Mouse (Mus musculus) heart, adult 18-20 months (tissue): ENCODE data around the gene Ttll11. TPM values are rescaled to one million over a fixed set of nuclear protein-coding genes. Genes with fewer than 3 reads are reported as not detected.

Experiments
- DNase-seq, 2 experiments: peaks; one replicate each; pipeline ENCODE4 v3.0.0; 2021 to 2022; ENCODE audit warnings: mixed read lengths in 1 of 2
- total RNA-seq, 2 experiments: library from RNA; stranded (reverse); gene quantifications; 2 replicates each; pipeline ENCODE4 v1.2.3; 2021

Ttll11 gene
- total RNA-seq, 2 experiments from 2014 or later = 1.1 to 1.9 TPM

DNA sequence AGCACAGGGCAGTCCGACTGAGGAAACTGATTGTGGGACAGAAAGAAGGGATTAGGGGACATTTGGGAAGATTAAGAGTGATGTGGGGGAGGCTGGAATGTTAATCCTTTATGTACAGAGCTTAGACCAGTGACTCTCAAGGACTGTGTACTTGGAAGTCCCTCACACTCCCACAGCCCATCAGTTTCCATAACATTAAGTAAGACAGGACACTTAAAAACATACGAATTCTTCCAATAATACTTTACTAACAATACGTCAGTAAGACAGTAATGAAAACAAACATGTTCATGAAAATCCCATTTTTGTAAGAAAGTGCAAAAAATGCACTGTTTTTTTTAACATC, 127.6 kb downstream of the Ttll11 start:
- DNase-seq = no peak

DNA sequence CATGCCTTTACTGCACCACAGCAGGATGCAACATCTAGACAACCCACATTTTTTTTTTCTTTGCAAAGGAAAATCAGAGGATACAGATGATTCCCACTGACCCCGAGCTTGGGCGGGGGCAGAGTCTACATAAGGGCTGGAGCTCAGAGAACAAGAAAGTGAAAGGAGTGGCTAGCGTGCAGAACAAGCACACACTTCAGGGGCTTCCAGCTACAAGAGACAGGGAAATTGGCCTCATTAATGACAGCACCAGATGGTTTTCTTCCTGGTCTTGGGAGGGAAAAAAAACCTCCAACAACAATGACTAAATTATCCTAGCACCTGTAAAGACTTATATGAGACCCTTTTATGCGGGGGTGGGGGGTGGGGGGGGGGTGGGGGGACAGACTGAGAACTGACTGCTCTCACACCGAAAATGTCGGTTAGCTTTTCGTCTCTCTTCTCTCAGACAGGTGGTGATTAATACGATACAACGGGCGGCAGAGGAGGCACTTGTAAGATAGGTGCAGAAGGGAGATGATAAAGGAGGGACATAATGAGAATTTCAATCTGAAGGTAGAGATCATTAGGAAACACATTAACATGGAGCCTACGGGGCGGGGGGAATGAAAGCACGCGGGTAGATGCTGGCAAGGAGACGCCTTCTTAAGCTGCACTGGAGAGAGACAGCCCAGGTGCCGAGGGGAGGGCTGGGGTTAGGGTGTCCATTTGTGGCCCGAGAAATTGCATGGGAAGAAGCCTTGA, 128.1 kb downstream of the Ttll11 start:
- peak; percentile 13 to 37 for DNase-seq

DNA sequence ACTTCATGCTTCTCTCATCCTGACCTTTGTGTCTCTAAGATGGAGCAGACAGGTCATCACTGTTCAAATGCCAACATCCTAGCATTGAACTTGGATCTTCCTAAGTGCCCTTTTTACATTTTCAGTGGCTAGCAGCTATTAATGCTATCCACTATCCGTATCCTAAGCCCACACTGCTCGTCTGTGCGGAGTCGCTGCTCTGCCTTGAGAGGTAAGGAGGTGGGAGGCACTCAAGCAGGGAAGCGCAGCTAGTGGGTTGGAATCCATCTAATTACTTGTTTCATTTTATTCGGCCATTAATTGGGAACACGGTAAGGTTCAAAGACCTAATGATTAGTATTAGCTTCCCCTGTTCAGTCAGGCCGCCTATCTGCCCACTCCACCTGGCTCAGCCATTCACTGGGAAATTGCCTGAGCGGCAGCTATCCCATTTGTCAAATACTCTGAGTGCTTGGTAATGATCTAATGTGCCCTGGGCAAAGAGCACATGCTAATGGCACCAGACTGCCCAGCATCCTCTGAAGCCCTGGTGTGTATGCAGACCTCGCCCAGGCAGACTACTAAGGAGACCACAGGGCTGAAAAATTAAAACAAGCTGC, 130.0 kb downstream of the Ttll11 start:
- no peak for DNase-seq

DNA sequence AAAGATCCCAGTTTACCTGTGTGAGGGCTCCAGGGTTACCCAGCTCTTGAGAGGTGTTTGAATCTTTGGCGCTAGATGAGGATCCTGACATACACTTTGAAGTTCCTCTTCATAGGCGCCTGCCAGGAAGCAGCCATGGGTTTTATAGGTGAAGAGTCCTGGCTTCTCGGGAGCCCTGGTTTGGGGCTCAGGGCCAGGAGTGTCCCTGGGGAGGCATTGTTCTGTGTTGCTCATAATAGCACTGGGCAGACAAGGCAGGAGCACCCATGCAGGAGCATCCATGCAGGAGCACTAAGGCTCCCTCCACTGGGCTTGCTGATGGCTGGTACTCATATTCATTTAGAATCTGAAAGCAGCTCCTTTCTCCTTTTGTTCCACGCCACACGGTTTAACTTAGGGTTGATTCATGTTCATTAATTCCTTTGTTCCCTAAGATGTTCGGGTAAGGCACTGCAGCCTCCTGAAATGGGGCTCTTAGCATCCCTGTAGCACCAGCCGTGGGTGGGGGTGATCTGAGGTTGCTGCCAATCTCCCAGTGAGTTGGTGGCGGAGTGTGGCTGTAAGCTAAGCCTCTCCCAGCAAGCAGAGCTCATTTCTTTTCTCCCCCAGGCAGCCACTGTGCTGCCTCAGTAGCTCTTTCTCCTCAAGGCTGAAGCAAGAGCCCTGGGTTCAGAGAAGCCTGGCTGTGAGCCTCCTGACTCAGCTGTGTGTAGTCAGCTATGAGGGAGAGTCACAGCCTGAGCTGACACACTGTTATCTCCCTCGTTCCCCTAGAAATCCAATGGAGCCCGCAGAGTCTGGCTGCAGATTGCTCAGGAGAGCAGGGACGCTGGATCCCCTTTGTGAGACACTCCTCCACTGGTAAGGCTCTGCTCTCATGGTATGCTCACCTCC, 133.9 kb downstream of the Ttll11 start:
- DNase-seq = peak; percentile 23 to 37

DNA sequence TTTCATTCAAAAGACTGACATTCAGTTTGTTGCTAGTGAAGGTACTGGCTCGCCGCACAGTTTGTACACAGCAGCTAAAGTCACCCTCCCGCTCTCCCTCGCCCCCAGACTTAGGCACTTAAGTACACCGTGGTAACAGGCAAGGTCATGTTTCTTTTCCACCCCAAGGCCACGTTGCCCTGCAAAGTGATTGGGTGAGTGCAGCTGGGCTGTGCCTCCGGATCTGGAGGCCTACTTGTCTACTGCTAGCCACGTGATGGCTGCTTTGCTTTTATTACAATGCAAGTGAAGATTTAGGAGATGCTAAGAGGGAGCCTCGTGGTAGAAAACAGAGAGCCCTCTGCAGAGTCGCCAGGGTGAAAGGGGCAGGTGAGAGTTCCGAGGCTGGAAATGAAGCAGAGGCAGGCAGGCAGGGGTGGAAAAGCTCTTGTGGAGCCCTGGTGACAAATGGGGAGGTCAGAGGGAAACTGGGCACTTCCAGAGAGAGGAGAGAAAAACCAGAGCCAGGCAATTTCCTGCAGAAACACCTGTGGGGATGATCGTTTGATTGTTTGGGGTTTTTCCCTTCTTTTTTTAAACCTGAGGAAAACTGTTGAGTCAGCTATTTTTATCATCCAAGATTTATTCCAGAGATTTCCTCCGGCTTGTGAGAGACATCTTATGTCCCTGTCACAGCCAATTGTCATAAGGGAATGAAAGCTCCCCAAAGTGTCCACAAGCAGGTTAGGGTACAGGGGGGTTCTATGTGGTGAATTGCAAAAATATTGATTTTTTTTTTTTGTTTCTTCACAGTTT, 135.6 kb downstream of the Ttll11 start:
- no peak for DNase-seq

DNA sequence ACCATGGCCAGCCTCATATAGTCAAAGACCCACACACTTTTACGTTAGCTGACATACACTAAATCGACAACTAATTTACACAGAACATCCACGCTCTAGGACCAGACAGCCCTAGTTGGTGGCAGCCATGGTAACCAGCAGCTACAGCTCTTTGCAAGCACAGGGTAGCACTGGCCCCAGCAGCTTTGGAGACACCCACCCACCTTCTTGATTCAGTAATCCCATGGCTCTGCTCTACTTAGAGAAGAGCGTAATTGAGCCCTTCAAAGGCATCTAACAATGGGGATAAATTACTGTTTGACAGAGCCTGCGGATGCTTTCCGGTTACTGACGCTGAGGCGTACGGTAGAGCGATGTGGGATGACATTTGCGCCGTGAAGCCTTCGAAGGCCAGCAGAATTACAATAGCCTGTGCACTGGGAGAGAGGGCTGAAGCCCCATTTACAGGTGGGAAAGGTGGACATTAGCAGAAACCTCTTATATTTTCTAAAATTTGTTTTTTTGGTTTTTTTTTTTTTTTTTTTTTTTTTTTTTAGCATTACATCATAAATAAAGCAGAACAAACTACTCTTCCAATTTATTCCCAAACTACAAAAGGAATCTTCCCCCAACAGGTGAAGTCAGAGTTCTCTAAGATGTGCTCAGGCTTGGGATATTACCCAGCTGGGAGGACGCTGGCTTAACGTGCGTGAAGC, 136.8 kb downstream of the Ttll11 start:
- no peak for DNase-seq

DNA sequence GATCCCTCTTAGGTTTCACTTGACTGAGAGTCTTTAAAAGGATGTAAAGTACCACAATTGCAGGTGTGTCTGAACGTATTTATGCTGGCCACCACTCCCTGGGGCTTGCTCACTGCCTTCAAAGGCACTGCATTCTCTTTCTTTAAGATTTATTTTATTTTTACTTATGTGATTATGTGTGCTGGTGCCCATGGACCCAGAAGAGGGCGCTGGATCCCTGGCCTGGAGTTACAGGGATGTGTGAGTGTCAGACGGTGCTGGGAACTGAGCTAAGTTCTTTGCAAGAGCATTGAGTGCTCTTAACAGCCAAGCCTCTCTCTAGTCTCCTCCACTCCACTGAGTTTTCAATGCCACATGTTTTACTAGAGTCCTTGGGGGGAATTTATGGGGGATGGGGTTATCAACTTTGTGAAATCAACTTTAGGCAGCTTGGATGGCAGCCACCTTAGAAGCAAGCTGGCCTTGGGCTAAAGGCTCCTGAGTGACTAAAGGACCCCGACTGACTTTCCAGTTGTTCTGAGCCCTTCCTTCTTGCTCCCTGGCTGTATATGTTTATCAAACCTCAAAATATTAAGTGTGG, 137.8 kb downstream of the Ttll11 start:
- DNase-seq = no peak

DNA sequence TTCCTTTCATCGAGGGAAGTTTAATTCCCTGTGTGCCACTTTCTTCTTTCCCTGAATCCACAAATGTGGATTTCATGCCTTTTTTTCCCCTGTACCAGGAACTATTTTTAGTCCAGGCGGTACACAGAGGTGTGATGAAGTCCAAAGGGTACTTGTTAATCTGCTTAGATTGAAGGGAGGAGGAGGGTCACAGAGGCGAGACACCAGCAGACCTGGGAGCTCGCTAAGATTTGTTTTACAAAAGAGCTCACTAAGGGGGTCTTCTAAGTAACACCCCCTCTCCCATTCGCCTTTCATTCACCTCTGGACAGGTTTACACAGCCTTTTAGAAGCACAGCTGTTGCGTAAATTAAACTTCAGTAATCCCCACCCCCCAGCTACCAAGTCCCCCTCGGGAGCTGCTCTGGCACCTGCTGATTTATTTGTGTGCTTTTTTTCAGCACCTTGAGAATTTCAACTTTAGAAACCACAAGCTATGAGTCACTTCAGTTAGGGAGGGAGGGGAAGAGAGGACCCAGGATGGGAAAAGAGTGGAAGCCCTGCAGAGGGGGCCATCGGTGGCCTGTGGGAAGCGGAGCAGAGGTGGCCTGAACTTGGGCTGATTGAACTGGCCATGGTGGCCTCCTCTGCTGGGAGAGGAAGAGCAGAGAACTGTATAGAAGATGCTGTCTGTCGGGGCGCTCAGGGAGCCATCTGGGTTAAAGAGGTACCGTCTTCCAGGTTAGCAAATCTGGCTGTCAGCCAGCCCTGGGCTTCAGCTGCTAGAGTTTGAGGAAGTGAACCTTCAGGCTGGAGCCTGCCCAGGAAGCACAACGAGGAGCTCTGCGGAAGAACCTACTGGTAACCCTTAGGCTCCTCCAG, 138.5 kb downstream of the Ttll11 start:
- DNase-seq = peak in 1 of 2 experiments; percentile 22

DNA sequence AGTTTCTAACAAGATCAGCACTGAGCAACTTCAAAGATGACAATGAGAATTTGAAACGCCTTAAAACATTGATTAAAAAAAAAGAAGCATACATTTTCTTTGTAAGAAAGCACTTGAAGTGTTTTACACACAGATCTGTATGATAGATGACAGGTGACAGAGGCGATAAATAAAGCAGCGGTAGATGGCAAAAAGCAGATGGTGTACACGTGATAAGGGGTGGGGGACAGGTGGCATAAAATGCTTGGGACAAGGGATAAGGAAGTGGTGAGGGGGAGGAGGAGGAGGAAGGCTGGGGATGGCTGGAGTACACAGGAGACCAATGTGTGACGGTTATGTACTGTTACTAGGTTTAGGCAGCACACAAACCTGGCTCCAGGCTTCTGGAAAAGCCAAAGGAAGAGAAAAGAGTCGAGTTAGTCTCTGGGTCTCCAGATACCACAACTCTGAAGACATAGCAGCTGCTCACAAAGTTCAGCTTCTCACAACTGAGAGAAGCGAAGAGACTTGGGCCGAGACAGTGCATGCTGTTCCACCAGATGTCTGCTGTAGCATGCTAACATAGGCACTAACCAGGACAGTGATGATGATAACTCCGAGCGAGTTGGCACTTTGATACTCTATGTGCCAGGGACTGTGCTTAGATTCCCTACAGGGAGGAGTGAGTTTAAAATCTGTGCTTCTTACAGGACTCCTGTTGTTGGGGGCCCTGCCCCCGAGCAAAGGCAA, 140.8 kb downstream of the Ttll11 start:
- no peak for DNase-seq

DNA sequence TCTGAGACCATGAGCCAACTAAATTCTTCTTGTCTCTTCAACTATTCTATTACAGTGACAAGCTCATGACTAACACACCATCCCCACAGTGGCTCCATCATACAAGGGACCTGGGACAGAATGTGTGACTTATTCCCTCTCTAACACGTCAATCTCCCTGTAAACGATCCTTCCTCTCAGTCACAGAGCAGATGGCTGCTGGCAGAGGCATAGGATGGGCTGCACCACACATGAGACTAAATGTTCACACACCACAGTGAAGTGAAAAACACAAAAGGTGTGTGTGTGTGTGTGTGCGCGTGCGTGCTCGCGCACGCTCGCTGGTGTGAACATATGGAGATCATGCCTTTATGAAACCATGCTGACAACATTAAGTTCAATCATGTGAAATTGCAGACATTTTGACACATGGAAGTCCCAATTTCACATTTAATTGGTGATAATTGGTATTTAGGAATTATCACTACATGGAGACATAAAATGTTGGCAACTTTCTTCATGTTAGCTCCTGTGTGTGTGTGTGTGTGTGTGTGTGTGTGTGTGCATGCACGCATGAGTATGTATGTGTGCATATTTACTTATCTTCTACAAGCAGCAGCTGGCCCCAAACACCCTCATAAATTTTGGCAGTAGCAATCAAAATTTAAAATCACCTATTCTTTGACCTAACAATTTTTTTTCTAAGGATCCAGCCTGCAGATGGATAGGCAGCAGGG, 145.4 kb downstream of the Ttll11 start:
- DNase-seq = no peak

DNA sequence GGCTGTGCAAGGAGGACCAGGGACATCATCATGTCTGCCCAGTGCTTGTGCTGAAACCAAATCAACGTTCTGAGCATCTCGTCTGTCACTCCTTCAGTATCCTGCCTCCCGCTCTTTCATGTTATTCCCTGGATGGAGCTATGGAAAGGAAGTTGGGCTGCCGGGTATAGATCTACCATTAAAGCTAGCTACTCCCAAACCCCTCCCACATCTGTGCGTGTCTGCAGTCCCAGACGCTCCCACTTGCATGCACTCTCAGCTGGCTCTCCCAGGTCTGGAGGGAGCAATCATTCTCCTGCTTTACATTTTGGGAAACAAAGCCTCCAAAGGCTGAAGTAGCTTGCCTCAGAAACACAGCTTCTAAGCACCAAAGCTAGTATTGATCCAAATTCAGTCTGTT, 146.2 kb downstream of the Ttll11 start:
- no peak for DNase-seq

DNA sequence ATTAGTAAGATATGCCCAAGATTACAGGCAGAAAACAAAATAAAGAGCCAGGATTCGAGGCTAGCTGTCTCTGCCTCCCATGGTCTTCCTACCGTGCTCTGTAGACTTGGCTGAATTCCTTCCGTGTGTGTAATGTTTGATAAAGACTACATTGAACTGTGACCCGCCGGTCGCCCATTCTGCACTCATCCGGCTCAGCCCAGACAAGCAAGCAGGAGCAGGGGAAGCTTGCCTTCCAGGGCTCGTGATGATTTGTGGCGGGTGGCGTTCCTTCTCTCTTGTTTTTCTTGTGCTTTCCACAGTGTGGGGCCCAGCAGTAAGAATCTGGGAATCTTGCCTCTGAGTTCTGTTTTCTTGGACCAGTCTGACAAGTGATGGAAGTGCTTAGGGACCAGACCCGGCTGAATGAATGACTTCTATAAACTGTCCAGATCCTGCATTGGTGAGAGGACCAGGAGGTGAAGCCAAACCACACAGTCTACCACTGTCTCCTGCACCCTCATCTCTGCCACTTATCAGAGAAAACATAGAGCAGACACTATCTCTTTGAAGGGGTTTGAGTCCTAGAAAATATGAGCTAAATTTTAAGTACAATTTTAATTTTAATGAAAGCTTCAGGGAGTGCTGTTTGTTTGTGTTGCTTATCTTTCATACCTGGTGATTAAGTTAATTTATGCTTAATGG, 146.8 kb downstream of the Ttll11 start:
- DNase-seq = peak; percentile 38 to 45

DNA sequence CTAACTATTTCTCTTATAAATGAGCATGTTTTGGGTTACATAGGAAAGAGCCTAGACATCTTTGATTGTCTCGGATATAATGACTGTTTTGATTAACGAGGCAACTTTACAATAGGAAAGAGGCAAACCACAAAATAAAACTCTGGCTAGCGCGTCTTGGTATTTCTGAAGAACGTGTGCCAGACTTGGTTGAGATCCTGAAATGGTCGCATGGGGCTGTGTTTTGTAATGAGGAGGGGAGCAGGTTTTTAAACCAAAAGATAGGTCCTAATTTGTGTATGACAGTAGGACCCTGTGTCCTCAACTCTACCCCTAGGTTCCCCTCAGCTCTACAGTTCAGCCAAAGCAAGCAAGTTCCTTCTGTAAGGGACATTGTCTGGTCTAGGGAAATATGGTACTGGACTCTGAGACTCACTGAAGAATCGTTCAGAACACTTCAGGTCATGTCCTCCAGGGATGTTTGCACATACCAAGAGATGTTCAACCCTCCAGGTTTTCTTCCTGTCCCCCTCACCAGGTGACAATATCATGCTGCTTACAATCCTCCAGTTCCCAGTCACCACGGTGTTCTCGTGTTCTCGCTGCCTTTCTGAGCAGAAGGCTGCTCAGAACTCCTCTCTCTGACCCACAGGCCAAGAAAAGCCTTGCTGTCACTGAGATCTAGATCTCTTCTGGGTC, 147.7 kb downstream of the Ttll11 start:
- DNase-seq = no peak

DNA sequence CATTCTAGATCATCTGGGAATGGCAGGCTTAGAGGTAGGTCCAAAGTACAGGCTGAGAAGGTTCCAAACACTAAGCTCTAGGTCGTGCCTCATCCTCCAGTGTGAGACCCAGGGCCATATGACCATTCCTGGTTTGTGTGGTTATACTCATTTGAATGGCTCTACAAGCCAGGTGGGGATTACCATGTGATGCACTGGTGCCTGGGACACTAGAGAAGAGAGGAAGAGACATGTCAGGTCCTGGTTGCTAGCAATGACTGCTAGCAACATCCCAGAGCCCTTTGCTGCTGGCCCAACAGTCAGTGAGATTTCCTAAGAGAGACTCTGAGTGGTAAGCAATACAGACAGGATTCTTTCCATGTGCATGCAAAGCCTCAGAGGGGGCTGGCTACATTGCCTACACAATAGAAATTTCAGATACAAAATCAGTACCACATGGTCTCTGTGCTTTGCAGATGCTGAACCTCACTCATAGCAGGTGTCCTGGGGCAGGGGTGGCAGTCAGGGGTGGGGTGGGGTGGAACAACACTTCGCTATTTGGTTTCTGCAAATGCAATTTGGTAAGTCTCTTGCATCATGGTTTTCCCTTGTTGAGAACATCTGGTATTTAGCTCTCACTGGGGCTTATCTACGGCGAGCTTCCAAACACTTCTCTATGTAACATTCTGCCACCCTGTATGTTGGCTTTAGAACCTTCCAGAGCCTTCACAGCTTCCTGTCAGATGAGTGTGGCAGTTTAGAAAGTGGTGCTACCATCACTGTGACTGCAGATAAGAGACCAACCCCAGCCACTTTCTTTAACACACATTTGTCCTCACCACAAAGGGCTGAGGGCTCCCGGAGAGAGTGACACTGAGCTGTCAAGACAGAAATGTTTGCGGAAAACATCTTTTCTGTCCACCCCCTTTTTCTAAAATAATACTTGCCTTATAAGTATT, 148.5 kb downstream of the Ttll11 start:
- DNase-seq = peak in 1 of 2 experiments; percentile 27

DNA sequence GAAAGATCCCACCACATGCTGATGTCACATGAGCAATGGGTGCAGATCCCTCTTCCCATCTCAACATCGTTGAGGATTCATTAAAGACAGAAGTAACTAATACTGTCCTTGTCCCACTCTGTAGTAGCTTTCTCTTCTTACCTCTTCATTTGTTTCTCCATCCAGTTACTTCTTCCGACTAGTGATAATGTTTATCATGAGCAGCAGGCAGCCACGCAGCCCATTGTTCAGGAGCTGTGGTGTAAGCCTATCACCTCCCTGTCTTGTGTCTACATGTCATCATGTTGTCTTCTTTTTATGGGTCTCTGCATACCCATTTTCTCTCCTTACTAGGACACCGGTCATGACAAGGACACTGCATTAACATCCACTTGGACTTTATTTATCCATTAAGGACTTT, 150.6 kb downstream of the Ttll11 start:
- no peak for DNase-seq

DNA sequence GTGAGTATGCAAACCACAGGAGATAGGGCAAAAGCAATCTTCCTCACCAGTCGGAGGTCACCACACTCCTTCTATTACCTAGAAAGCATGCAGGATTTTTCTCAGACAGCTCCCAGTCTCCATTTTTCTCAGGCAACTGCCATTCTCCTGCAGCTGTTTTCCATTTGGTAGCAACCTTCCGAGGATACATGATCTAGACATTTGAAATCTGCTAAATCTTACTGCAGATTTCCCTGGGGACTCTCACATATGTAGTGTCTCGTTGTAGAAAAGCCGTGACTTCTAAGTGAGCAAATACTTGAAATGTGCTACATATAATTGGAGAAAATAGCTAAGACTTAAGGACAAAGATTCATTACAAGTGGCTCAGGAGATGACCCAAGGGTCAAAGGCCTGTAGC, 151.8 kb downstream of the Ttll11 start:
- no peak for DNase-seq

DNA sequence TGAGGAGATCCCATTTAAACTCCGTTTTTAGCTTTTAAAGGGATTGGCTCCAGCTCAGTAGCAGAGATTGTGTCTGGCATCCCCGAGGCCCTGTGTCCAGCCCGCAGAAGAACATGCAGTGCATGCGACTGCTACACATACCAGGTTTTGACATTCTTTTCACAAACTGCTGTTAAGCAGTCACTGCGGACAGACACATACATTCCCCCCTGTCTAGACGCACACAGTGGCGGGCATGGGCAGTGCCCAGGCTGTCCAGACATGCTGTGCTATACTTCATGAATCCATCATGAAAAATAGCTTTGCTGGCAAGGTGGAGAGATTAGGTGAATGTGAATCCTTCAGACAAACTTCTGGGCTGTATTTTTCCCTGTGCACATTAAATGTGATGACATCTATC, 154.6 kb downstream of the Ttll11 start:
- DNase-seq = no peak
